Mouse (Mus musculus) forebrain, embryonic 12.5 days (tissue): ENCODE measurements around the gene Serinc3. TPM values are rescaled to one million over a fixed set of nuclear protein-coding genes. Genes with fewer than 3 reads are reported as not detected.

Experiments used
- ATAC-seq: fragments of 200-750 bp; cut with Nextera tagmentation; 2 replicates; pipeline ENCODE4 v1.8.0; 2017; ENCODE audit warnings: moderate TSS enrichment; ENCODE audit not compliant: low FRiP score
- H3K27ac ChIP-seq: fragments of 300-500 bp; sonication (generic); 2 replicates; pipeline ENCODE4 v1.5.1; 2016; ENCODE audit warnings: mild to moderate bottlenecking
- H3K27me3 ChIP-seq: fragments of 300-500 bp; sonication (generic); 2 replicates; pipeline ENCODE4 v1.6.1; 2016; ENCODE audit warnings: mild to moderate bottlenecking
- H3K36me3 ChIP-seq: fragments of 300-500 bp; sonication (generic); replicated peaks from 2 replicates; pipeline ENCODE4 v1.6.1; 2016; ENCODE audit warnings: mild to moderate bottlenecking
- H3K4me1 ChIP-seq: fragments of 300-500 bp; sonication (generic); 2 replicates; pipeline ENCODE4 v1.6.1; 2016
- H3K4me2 ChIP-seq: fragments of 300-500 bp; sonication (generic); 2 replicates; pipeline ENCODE4 v1.6.1; 2016; ENCODE audit warnings: mild to moderate bottlenecking, moderate library complexity
- H3K4me3 ChIP-seq: fragments of 300-500 bp; sonication (generic); replicated peaks from 2 replicates; pipeline ENCODE4 v1.5.1; 2016; ENCODE audit warnings: mild to moderate bottlenecking
- H3K9ac ChIP-seq: fragments of 300-500 bp; sonication (generic); 2 replicates; pipeline ENCODE4 v1.6.1; 2016; ENCODE audit warnings: mild to moderate bottlenecking
- H3K9me3 ChIP-seq: fragments of 300-500 bp; sonication (generic); 2 replicates; pipeline ENCODE4 v1.6.1; 2016
- WGBS: fragments of 180-500 bp; shearing (Covaris S2); methylation state at CpG from one replicate; pipeline ENCODE4 v1.1.7; 2016; 5-methylcytosine and 5-hydroxymethylcytosine counted together
- polyA plus RNA-seq: library from polyadenylated mRNA; unstranded; fragments of >200 nt; fragmentation: Nextera tagmentation; extraction: Ambion mirVana; gene quantifications from 2 replicates; pipeline ENCODE4 v1.2.1, GENCODE M21; 2016

Serinc3 gene
- polyA plus RNA-seq, 1 experiment from 2014 or later = 32.1 TPM

- 95% methylated on average over 2 of the region's 2 CpGs for WGBS
- Histone ChIP-seq H3K4me2 (no peak overlapping the region), H3K27ac (no peak overlapping the region), H3K9me3 (no peaks in the 10 kb centered on the region), H3K27me3 (no peaks in the 10 kb centered on the region), H3K9ac (no peak overlapping the region), H3K4me3 (no peak overlapping the region), H3K4me1 (peaks cover 11% of the 10 kb centered on the region; the same call in 1 of the 2 replicates), H3K36me3 (no peaks in the 10 kb centered on the region)
- no peak for ATAC-seq
These were observed 37.4 kb upstream of the Serinc3 start for GRCm38 (mm10) chr2:163682344-163682743.

DNA sequence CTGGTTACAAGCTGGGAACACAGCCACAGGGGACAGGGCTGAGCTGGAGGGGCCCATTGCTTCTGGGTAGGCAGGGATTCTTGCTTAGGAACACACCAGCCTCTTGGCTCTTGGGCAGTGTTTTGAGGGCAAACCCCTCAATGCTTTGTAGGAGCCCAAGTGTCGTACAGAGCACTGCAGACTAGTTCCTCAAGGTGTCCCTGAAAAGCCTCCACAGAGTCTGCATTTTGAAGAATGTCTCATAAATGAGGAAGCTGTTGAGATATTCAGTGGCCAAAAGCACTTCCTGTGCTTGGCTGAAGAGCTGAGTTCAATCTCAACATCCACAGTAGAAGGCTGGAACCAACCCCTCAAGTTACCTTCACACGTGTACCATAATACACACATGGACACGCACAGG, 31.8 kb upstream of the Serinc3 start:
- no peak for ATAC-seq
- H3K36me3 ChIP-seq = no peaks in the 10 kb centered on the region
- H3K4me2 ChIP-seq = no peak overlapping the region
- H3K9ac ChIP-seq = no peak overlapping the region
- peaks cover 13% of the 10 kb centered on the region for H3K4me1 ChIP-seq
- H3K4me3 ChIP-seq = no peak overlapping the region
- 92% methylated on average over 3 of the region's 3 CpGs for WGBS
- no peaks in the 10 kb centered on the region for H3K9me3 ChIP-seq
- H3K27me3 ChIP-seq = no peaks in the 10 kb centered on the region
- no peak overlapping the region for H3K27ac ChIP-seq

DNA sequence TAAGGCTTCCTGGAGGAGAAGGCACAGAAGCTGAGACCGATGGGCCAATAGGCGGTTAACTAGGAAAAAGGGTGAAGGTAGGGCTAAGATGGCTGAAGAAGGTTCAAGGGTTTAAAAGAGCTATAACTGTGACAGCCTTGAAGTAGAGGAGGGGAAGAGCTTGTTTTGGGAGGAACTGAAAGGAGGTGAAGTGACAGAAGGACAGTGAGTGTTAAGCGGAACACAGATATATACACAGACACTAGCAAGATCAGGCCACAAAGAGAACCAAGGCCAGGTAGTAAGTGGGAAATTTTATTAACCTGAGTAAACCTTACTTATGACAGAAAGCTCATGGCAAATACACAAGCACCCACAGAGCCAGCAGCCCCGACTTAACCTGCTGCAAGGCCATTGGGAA, 31.4 kb upstream of the Serinc3 start:
- Histone ChIP-seq H3K9ac (no peak overlapping the region), H3K36me3 (no peaks in the 10 kb centered on the region), H3K27me3 (no peaks in the 10 kb centered on the region), H3K27ac (no peak overlapping the region), H3K9me3 (no peaks in the 10 kb centered on the region), H3K4me3 (no peak overlapping the region), H3K4me2 (no peak overlapping the region), H3K4me1 (peaks cover 13% of the 10 kb centered on the region)
- WGBS = 97% methylated on average over 4 of the region's 4 CpGs
- ATAC-seq = no peak

- H3K36me3 ChIP-seq = no peaks in the 10 kb centered on the region
- H3K27me3 ChIP-seq = no peaks in the 10 kb centered on the region
- no peak overlapping the region for H3K4me2 ChIP-seq
- peaks cover 13% of the 10 kb centered on the region for H3K4me1 ChIP-seq
- no peak overlapping the region for H3K9ac ChIP-seq
- ATAC-seq = no peak
- H3K9me3 ChIP-seq = no peaks in the 10 kb centered on the region
- H3K4me3 ChIP-seq = no peak overlapping the region
- no peak overlapping the region for H3K27ac ChIP-seq
- 87% methylated on average over 6 of the region's 6 CpGs for WGBS
These were observed 30.7 kb upstream of the Serinc3 start for GRCm38 (mm10) chr2:163675662-163676061.

- Histone ChIP-seq H3K4me3 (no peak overlapping the region), H3K36me3 (no peaks in the 10 kb centered on the region), H3K4me1 (peaks cover 13% of the 10 kb centered on the region), H3K27ac (no peak overlapping the region), H3K27me3 (no peaks in the 10 kb centered on the region), H3K9ac (no peak overlapping the region), H3K4me2 (no peak overlapping the region), H3K9me3 (no peaks in the 10 kb centered on the region)
- WGBS = 44% methylated on average over 5 of the region's 5 CpGs
- no peak for ATAC-seq
These were observed 30.3 kb upstream of the Serinc3 start for GRCm38 (mm10) chr2:163675144-163675619.

GRCm38 (mm10) chr2:163674397-163674796, 29.5 kb upstream of the Serinc3 start:
- 84% methylated on average over 5 of the region's 5 CpGs for WGBS
- Histone ChIP-seq H3K4me1 (peaks cover 13% of the 10 kb centered on the region), H3K27ac (no peak overlapping the region), H3K27me3 (no peaks in the 10 kb centered on the region), H3K9ac (no peak overlapping the region), H3K4me2 (no peak overlapping the region), H3K36me3 (no peaks in the 10 kb centered on the region), H3K9me3 (no peaks in the 10 kb centered on the region), H3K4me3 (no peak overlapping the region)
- ATAC-seq = no peak

DNA sequence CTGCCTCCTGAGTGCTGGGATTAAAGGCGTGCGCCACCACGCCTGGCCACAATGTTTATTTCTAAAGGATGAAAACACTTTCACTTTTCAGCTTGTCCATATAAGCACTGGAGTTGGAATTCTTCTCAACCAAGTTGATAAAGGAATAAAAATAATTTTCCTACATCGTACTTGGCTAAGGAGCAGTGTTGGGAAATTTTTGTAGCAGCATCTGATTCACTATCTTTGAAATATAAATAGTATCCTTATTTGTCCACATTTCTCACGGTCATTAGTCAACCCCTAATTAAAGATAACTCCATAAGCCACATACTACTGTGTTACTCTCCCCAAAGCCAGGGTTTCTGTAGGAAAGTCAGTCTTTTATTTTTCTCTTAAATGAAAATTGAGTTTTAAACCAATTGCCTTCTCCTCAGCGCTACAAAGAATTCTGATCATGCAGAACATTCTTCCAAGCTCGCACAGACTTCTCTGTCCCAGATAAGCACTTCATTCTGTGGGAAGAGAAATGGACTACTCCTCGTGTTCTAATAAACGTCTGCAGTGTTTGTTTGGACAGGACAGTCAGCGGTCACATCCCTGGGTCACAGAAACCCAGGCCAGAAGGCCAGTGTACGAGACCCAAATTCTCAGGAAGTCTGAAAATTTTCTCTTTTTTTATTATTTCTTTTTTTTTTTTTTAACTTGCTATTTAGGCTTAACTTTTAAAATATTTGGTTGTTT, 26.1 kb upstream of the Serinc3 start:
- Histone ChIP-seq H3K4me3 (no peak overlapping the region), H3K27me3 (no peaks in the 10 kb centered on the region), H3K9me3 (no peaks in the 10 kb centered on the region), H3K4me2 (no peak overlapping the region), H3K9ac (no peak overlapping the region), H3K36me3 (no peaks in the 10 kb centered on the region), H3K27ac (no peak overlapping the region), H3K4me1 (peaks cover 13% of the 10 kb centered on the region)
- WGBS = 95% methylated on average over 11 of the region's 11 CpGs
- ATAC-seq = no peak

DNA sequence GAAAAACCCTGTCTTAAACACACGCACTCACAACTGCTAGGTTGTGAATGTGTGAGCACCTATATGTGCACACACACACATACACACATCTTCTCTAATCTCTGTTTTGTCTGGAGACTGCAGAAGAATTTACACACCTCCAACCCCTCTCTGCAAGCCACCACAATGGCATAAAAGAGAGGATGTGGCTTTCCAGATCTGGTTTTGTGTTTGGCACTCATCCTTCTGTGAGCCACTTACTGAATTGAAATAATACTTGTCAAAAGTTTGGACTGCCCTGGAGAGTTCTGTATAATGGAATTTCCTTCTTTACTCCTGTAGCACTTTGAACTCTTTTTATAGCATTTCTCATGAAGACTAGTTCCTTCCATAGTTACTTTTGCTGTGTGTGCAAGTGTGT, 22.1 kb upstream of the Serinc3 start:
- Histone ChIP-seq H3K9me3 (no peaks in the 10 kb centered on the region; the same call in 1 of the 2 replicates), H3K4me2 (no peak overlapping the region), H3K36me3 (0 out of 2 replicates have a peak, but pooled peaks cover 4% of the 10 kb centered on the region), H3K4me3 (no peak overlapping the region), H3K4me1 (no peaks in the 10 kb centered on the region), H3K27me3 (no peaks in the 10 kb centered on the region), H3K9ac (no peak overlapping the region), H3K27ac (no peak overlapping the region)
- 93% methylated on average over 1 of the region's 1 CpGs for WGBS
- ATAC-seq = no peak

DNA sequence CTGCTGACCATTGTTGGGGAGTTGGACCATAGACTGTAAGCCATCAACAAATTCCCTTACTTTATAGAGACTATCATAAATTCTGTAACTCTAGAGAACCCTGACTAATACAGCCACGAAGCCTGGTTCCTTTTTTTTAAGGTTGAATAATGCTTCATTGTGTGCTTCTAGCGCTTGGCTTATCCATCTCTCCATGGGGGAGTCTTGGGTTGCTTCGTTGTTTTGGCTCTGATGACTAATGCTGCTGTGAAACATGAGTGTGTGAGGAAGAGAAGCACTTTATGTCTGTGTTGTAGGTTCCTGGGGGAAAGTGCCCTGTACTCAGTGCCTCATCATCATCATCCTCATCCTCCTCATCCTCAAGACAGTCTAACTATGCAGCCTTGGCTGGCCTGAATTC, 19.0 kb upstream of the Serinc3 start:
- Histone ChIP-seq H3K9ac (no peak overlapping the region), H3K4me2 (no peak overlapping the region), H3K27me3 (no peaks in the 10 kb centered on the region), H3K27ac (no peak overlapping the region), H3K36me3 (0 out of 2 replicates have a peak, but pooled peaks cover 4% of the 10 kb centered on the region), H3K4me3 (no peak overlapping the region), H3K4me1 (peaks cover 22% of the 10 kb centered on the region), H3K9me3 (no peaks in the 10 kb centered on the region; the same call in 1 of the 2 replicates)
- 73% methylated on average over 3 of the region's 3 CpGs for WGBS
- ATAC-seq = no peak

- H3K9me3 ChIP-seq = no peaks in the 10 kb centered on the region; the same call in 1 of the 2 replicates
- H3K9ac ChIP-seq = no peak overlapping the region
- 84% methylated on average over 2 of the region's 2 CpGs for WGBS
- ATAC-seq = no peak
- 0 out of 2 replicates have a peak, but pooled peaks cover 4% of the 10 kb centered on the region for H3K36me3 ChIP-seq
- H3K27me3 ChIP-seq = no peaks in the 10 kb centered on the region
- peaks cover 23% of the 10 kb centered on the region for H3K4me1 ChIP-seq
- H3K27ac ChIP-seq = no peak overlapping the region
- no peak overlapping the region for H3K4me2 ChIP-seq
- H3K4me3 ChIP-seq = no peak overlapping the region
These were observed 17.8 kb upstream of the Serinc3 start for GRCm38 (mm10) chr2:163662698-163663221.

- ATAC-seq = no peak
- H3K36me3 ChIP-seq = 0 out of 2 replicates have a peak, but pooled peaks cover 4% of the 10 kb centered on the region
- H3K4me1 ChIP-seq = peaks cover 23% of the 10 kb centered on the region
- no peak overlapping the region for H3K4me2 ChIP-seq
- no peak overlapping the region for H3K9ac ChIP-seq
- no peak overlapping the region for H3K4me3 ChIP-seq
- WGBS = 94% methylated on average over 5 of the region's 5 CpGs
- H3K27ac ChIP-seq = no peak overlapping the region
- H3K9me3 ChIP-seq = no peaks in the 10 kb centered on the region; the same call in 1 of the 2 replicates
- H3K27me3 ChIP-seq = no peaks in the 10 kb centered on the region
These were observed 17.1 kb upstream of the Serinc3 start for GRCm38 (mm10) chr2:163662076-163662475.

DNA sequence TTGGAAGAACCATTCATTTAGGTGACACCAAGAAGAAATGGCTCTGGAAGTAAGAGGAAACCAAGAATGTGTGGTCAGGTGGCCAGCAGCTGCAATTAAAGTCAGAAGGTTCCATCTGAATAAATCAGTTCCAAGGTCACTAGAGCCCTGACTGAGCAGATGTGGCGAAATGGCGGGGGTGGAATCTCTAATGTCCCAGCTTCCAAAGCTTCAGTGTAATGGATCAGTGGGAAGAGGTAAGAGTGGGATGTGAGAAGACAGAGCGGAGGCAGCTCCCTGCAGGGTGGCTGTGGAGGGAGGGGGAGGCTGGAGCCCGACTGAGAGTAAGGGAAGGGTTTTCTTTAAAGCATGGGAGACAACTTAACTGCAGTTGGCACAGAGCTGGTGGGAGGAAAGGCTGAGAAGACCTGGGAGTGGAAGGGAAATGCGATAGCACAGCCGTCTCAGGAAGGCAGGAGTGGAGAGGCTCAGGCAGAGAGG, 16.5 kb upstream of the Serinc3 start:
- no peak overlapping the region for H3K27ac ChIP-seq
- WGBS = 70% methylated on average over 6 of the region's 6 CpGs
- H3K4me2 ChIP-seq = no peak overlapping the region
- H3K4me1 ChIP-seq = peaks cover 23% of the 10 kb centered on the region
- no peak overlapping the region for H3K9ac ChIP-seq
- no peaks in the 10 kb centered on the region; the same call in 1 of the 2 replicates for H3K9me3 ChIP-seq
- 0 out of 2 replicates have a peak, but pooled peaks cover 4% of the 10 kb centered on the region for H3K36me3 ChIP-seq
- H3K27me3 ChIP-seq = no peaks in the 10 kb centered on the region
- no peak for ATAC-seq
- no peak overlapping the region for H3K4me3 ChIP-seq
